Mouse (Mus musculus): Measurements from ENCODE around the gene 4930412O13Rik.

DNA sequence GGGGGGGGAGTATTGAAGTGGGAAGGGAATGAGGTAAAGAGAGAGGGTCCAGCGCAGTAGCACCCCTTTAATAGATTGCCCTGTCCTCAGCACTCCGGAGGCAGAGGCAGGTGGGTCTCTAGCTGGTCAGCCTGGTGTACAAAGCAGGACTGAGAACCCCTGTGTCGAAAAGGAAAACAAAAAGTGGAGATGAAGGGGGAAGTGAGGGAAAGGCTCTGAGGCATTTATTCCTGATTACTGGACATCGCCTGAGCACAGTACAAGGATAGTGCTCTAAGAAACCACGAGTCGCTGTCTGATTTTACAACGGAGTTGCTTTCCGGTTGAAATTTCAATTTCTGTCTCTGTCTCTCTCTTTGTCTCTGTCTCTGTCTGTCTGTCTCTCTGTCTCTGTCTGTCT, 9.2 kb downstream of the 4930412O13Rik start:
- TF ChIP-seq CTCF (IDR thresholded peaks at IDR 0.05; ENCODE audit: extremely low read depth, insufficient read depth, insufficient read length, insufficient replicate concordance), result no peak
- no peak for TF ChIP-seq POLR2A (IDR thresholded peaks at IDR 0.05; ENCODE audit: low read depth, low read length)
